Mouse (Mus musculus) neural tube, embryonic 15.5 days (tissue): Measurements from ENCODE around the gene Gm17631. TPM values are rescaled to one million over a fixed set of nuclear protein-coding genes. Genes with fewer than 3 reads are reported as not detected.
"Not testable (repeated sequence)": the region's sequence is repeated elsewhere in the genome, so short reads cannot be mapped to it uniquely, and the experiment has no call there.

Experiments used
- ATAC-seq: fragments of 200-750 bp; cut with Nextera tagmentation; 2 replicates; pipeline ENCODE4 v1.8.0; 2017; ENCODE audit warnings: mild to moderate bottlenecking, moderate TSS enrichment, moderate library complexity; ENCODE audit not compliant: low FRiP score
- H3K27ac ChIP-seq: fragments of 300-500 bp; sonication (generic); replicated peaks from 2 replicates; pipeline ENCODE4 v1.5.1; 2015; ENCODE audit warnings: mild to moderate bottlenecking, inconsistent platforms
- H3K27me3 ChIP-seq: fragments of 300-500 bp; sonication (generic); replicated peaks from 2 replicates; pipeline ENCODE4 v1.6.1; 2015; ENCODE audit warnings: inconsistent platforms
- H3K36me3 ChIP-seq: fragments of 300-500 bp; sonication (generic); 2 replicates; pipeline ENCODE4 v1.6.1; 2015; ENCODE audit warnings: inconsistent platforms
- H3K4me1 ChIP-seq: fragments of 300-500 bp; sonication (generic); 2 replicates; pipeline ENCODE4 v1.6.1; 2015; ENCODE audit warnings: inconsistent platforms
- H3K4me2 ChIP-seq: fragments of 300-500 bp; sonication (generic); 2 replicates; pipeline ENCODE4 v1.6.1; 2015; ENCODE audit warnings: inconsistent platforms, mild to moderate bottlenecking, moderate library complexity
- H3K4me3 ChIP-seq: fragments of 300-500 bp; sonication (generic); replicated peaks from 2 replicates; pipeline ENCODE4 v1.5.1; 2015; ENCODE audit warnings: mild to moderate bottlenecking, inconsistent platforms
- H3K9ac ChIP-seq: fragments of 300-500 bp; sonication (generic); replicated peaks from 2 replicates; pipeline ENCODE4 v1.6.1; 2015; ENCODE audit warnings: mild to moderate bottlenecking, inconsistent platforms
- H3K9me3 ChIP-seq: fragments of 300-500 bp; sonication (generic); replicated peaks from 2 replicates; pipeline ENCODE4 v1.6.1; 2016; ENCODE audit warnings: inconsistent platforms
- WGBS: fragments of 180-500 bp; shearing (Covaris S2); methylation state at CpG from one replicate; pipeline ENCODE4 v1.1.7; 2015; ENCODE audit warnings: mixed read lengths; 5-methylcytosine and 5-hydroxymethylcytosine counted together
- polyA plus RNA-seq: library from polyadenylated mRNA; unstranded; fragments of >200 nt; fragmentation: Nextera tagmentation; extraction: Ambion mirVana; gene quantifications from 2 replicates; pipeline ENCODE4 v1.2.1, GENCODE M21; 2015

Gm17631 gene
- not detected in 2 replicates for polyA plus RNA-seq

DNA sequence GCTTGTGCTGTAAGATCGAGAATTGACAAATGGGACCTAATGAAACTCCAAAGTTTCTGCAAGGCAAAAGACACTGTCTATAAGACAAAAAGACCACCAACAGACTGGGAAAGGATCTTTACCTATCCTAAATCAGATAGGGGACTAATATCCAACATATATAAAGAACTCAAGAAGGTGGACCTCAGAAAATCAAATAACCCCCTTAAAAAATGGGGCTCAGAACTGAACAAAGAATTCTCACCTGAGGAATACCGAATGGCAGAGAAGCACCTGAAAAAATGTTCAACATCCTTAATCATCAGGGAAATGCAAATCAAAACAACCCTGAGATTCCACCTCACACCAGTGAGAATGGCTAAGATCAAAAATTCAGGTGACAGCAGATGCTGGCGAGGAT, at the start of gene Gm17631:
Gm17631 (plus strand) TSS at position 301 of the 400 bp plus-strand sequence.
- not testable (repeated sequence) for H3K36me3 ChIP-seq, H3K4me2 ChIP-seq, H3K4me1 ChIP-seq, H3K9ac ChIP-seq, H3K9me3 ChIP-seq, H3K27me3 ChIP-seq, H3K4me3 ChIP-seq, H3K27ac ChIP-seq, ATAC-seq
- WGBS, result no CpG with 5 or more reads among the region's 3 CpGs

DNA sequence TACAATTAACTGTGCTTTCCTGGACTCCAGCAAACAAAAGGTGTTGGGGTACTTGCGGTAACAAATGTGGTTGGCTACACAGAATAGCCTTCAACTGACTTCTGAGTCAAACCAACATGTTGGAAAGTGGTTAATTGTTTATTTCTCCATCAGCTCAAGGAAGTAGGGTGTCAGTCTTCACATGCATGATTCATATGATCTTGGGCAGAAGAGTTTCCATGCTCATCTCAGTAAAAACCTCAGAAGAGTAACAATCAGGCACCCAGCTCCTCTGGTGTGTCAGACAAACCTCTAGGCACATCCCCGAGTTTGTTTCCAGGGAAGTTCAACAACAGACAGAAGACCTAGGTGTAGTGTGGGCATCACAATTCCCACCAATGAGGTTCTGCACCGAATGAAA, 44.7 kb upstream of the Gm17631 start:
- Histone ChIP-seq H3K4me2 (no peak overlapping the region), H3K4me3 (no peak overlapping the region), H3K9ac (no peak overlapping the region), H3K36me3 (no peaks in the 10 kb centered on the region), H3K9me3 (peaks cover 3% of the 10 kb centered on the region; the same call in 1 of the 2 replicates), H3K27ac (no peak overlapping the region), H3K27me3 (no peaks in the 10 kb centered on the region), H3K4me1 (no peaks in the 10 kb centered on the region)
- ATAC-seq, result no peak
- WGBS, result 69% methylated on average over 3 of the region's 3 CpGs

DNA sequence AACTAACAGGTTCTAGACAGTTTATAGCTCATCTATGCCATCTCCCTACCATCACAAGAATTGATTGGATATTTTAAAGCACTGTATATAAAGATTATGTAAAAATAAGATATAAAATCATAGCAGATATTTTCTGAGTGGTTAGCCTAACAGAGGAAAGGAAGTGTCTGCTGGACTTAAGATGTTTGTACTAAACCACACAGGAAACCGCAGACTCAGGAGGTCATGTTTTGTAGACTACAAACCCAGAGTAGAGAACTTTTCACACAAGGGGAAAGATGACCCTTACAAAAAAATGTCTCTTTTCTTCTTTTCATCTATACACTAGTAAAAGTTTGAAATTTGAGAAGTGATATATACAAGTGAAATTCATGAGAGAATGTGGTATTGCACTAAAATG, 38.4 kb upstream of the Gm17631 start:
- 91% methylated on average over 1 of the region's 1 CpGs for WGBS
- ATAC-seq, result no peak
- peaks cover 3% of the 10 kb centered on the region; the same call in 1 of the 2 replicates for H3K9me3 ChIP-seq

DNA sequence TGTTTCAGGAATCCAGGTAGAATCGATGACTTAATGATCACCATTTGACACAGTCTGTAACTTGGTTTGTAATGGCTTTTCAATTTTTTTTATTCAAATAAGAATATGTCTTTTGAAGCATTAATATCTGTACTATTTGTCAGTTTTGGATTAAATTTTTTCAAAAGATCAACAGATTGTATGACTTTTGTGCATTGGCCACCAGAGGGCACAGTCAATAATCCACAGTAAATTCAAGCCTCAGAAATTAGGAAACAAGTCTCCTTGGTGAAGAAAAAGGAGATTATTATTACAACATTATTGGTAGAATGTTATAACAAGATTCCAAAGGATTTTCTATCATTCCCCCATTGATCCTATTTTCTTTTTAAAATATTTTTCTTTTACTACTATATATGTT, 36.9 kb upstream of the Gm17631 start:
- no peak for ATAC-seq
- H3K36me3 ChIP-seq, result no peaks in the 10 kb centered on the region
- no peaks in the 10 kb centered on the region for H3K4me1 ChIP-seq
- no peaks in the 10 kb centered on the region for H3K27me3 ChIP-seq
- no peak overlapping the region for H3K9ac ChIP-seq
- WGBS, result 90% methylated on average over 1 of the region's 1 CpGs
- H3K9me3 ChIP-seq, result peaks cover 4% of the 10 kb centered on the region; the same call in 1 of the 2 replicates
- no peak overlapping the region for H3K27ac ChIP-seq
- no peak overlapping the region for H3K4me3 ChIP-seq
- H3K4me2 ChIP-seq, result no peak overlapping the region

More for the DNA sequence above, 38.4 kb upstream of the Gm17631 start:
- H3K36me3 ChIP-seq, result no peaks in the 10 kb centered on the region
- H3K27me3 ChIP-seq, result no peaks in the 10 kb centered on the region
- H3K4me3 ChIP-seq, result no peak overlapping the region
- H3K9ac ChIP-seq, result no peak overlapping the region
- no peak overlapping the region for H3K4me2 ChIP-seq
- no peak overlapping the region for H3K27ac ChIP-seq
- no peaks in the 10 kb centered on the region for H3K4me1 ChIP-seq

DNA sequence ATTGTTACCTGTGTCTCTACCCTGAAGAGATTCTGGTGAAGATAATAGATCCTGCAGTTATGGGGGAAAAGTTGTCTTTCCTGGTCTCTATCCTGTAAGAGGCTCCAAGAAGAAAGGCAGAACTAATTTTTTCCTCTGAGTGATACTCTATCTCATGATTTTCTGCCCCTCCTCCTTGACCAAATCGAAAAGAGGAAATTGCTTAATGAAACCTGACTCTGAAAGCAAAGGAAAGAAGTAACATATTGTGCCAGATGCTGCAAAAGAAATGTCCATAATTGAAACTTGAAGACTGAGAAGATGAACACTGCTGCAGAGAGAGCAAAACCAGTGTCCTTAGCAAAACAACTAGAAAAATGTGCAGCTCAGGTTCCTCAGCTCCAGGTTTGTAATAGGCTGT, 14.1 kb downstream of the Gm17631 start, which contains the start of gene Klra17:
Klra17 (minus strand) TSS at position 124 of the 400 bp plus-strand sequence.
- Histone ChIP-seq H3K4me3 (no peak within 1 kb of the TSS), H3K9me3 (peaks cover 4% of the 10 kb centered on the region; the same call in 1 of the 2 replicates), H3K27me3 (no peaks in the 10 kb centered on the region), H3K36me3 (no peaks in the 10 kb centered on the region), H3K4me1 (no peaks in the 10 kb centered on the region), H3K27ac (no peak within 1 kb of the TSS), H3K9ac (no peak within 1 kb of the TSS), H3K4me2 (no peak within 1 kb of the TSS)
- WGBS, result 53% methylated on average over 1 of the region's 1 CpGs
- ATAC-seq, result no peak

DNA sequence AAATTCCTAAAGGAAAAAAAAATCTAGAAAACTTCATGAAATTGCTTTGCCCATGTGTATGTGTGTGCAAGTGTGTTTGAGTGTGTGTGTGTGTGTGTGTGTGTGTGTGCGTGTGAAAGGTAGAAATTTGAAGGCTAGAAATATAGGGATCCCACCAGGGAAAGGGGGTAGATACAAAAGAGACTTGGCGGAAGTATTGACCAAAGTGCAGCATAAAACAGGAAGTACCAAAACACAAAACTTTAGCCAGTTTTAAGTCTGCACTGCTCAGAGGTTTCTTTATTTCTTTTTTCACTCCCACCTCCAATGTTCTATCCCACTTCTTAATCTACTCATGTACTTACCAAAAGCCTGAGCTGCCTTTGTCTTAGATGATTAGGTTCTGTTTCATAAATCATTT, 20.1 kb downstream of the Gm17631 start:
- no peak overlapping the region for H3K9ac ChIP-seq
- H3K4me3 ChIP-seq, result no peak overlapping the region
- 84% methylated on average over 2 of the region's 2 CpGs for WGBS
- no peak for ATAC-seq
- H3K27ac ChIP-seq, result no peak overlapping the region
- H3K9me3 ChIP-seq, result peaks cover 17% of the 10 kb centered on the region
- H3K4me2 ChIP-seq, result no peak overlapping the region
- H3K27me3 ChIP-seq, result no peaks in the 10 kb centered on the region
- H3K4me1 ChIP-seq, result no peaks in the 10 kb centered on the region
- no peaks in the 10 kb centered on the region for H3K36me3 ChIP-seq

Other genes starting within 250 kb of the Gm17631 start
- 0.20 and 1.5 TPM in 2 replicates for gene Klrk1, start 238.8 kb upstream of the Gm17631 start, polyA plus RNA-seq
- not detected in 2 replicates for gene Klrc3, start 219.3 kb upstream of the Gm17631 start, polyA plus RNA-seq
- 0.46 TPM in 1 of 2 replicates, not detected in the other for gene Klrc2, start 202.0 kb upstream of the Gm17631 start, polyA plus RNA-seq
- gene Klrc1, start 183.7 kb upstream of the Gm17631 start, polyA plus RNA-seq, result 0.74 TPM in 1 of 2 replicates, not detected in the other
- gene Klri1, start 145.5 kb upstream of the Gm17631 start, polyA plus RNA-seq, result 0.37 TPM in 1 of 2 replicates, not detected in the other
- 0.15 TPM in 1 of 2 replicates, not detected in the other for gene Klri2, start 122.2 kb upstream of the Gm17631 start, polyA plus RNA-seq
- not detected in 2 replicates for gene Gm156, start 78.4 kb upstream of the Gm17631 start, polyA plus RNA-seq
- not detected in 2 replicates for gene Klra17, start 14.0 kb downstream of the Gm17631 start, polyA plus RNA-seq
- 0.65 TPM in 1 of 2 replicates, not detected in the other for gene Klra5, start 55.0 kb downstream of the Gm17631 start, polyA plus RNA-seq
- not detected in 2 replicates for gene Klra6, start 164.3 kb downstream of the Gm17631 start, polyA plus RNA-seq
- gene Klra4, start 204.6 kb downstream of the Gm17631 start, polyA plus RNA-seq, result not detected in 2 replicates